Comparison of ENCODE assay signal across 8 mouse cellular contexts in genomic region chr7:74371208-74371607, GRCm38 (mm10).
A peak's percentile ranks its signal among the peaks of the same experiment; 100 is the strongest.
DNase-seq lines count a peak whose midpoint lies in the region; ATAC-seq lines count a peak whose summit lies in the region.

No protein-coding gene starts in this region.

- peak; percentile 68; the same call in 1 of the 2 replicates for ATAC-seq in hindbrain, embryonic 11.5 days (ENCODE audit: low FRiP score)
- peak; percentile 69 for ATAC-seq in CD4-positive, CD25-positive, alpha-beta regulatory T cell, adult 4 months
- ATAC-seq in heart, embryonic 14.5 days (ENCODE audit: insufficient number of reproducible peaks, insufficient read depth, low FRiP score, low read depth) = peak; percentile 60; the same call in 1 of the 2 replicates

- no peaks in the 10 kb centered on the region for H3K36me3 ChIP-seq in hindbrain, embryonic 11.5 days (ENCODE audit: control insufficient read depth, insufficient read depth, low read length)
- H3K36me3 ChIP-seq in hindbrain, embryonic 10.5 days = no peaks in the 10 kb centered on the region
- no peaks in the 10 kb centered on the region for H3K36me3 ChIP-seq in heart, embryonic 14.5 days (ENCODE audit: control insufficient read depth, insufficient read depth, low read length)

- no peaks in the 10 kb centered on the region; the same call in 1 of the 2 replicates for H3K4me1 ChIP-seq in hindbrain, embryonic 11.5 days (replicated peaks; ENCODE audit: control insufficient read depth, insufficient read depth, low read length)
- peaks cover 28% of the 10 kb centered on the region for H3K4me1 ChIP-seq in hindbrain, embryonic 10.5 days (replicated peaks)
- peaks cover 7 to 11% of the 10 kb centered on the region in 2 experiments; a peak in 3 of 4 replicates for H3K4me1 ChIP-seq in heart, embryonic 14.5 days (ENCODE audit: control insufficient read depth in 2 of 2, insufficient read depth in 2 of 2, low read length in 2 of 2)

- H3K9me3 ChIP-seq in hindbrain, embryonic 11.5 days (ENCODE audit: control insufficient read depth, low read length) = no peaks in the 10 kb centered on the region
- no peaks in the 10 kb centered on the region for H3K9me3 ChIP-seq in hindbrain, embryonic 10.5 days
- no peaks in the 10 kb centered on the region for H3K9me3 ChIP-seq in heart, embryonic 14.5 days (ENCODE audit: control insufficient read depth, low read length)

- H3K4me3 ChIP-seq in hindbrain, embryonic 11.5 days (ENCODE audit: low read depth, low read length) = no peak overlapping the region
- H3K4me3 ChIP-seq in hindbrain, embryonic 10.5 days = no peak overlapping the region
- H3K4me3 ChIP-seq in heart, embryonic 14.5 days (ENCODE audit: control insufficient read depth in 1 of 2, insufficient read depth in 1 of 2, low read depth in 1 of 2, low read length in 2 of 2) = no peak overlapping the region

- H3K27me3 ChIP-seq in hindbrain, embryonic 11.5 days (ENCODE audit: control insufficient read depth, insufficient read depth, low read length) = no peaks in the 10 kb centered on the region
- H3K27me3 ChIP-seq in hindbrain, embryonic 10.5 days (ENCODE audit: insufficient read depth, poor library complexity, severe bottlenecking) = no peaks in the 10 kb centered on the region; the same call in 1 of the 2 replicates
- H3K27me3 ChIP-seq in heart, embryonic 14.5 days (ENCODE audit: control insufficient read depth, insufficient read depth, low read length) = no peaks in the 10 kb centered on the region

- H3K4me2 ChIP-seq in hindbrain, embryonic 11.5 days (replicated peaks; ENCODE audit: low read depth, low read length) = no peak overlapping the region
- H3K4me2 ChIP-seq in heart, embryonic 14.5 days (ENCODE audit: low read length) = no peak overlapping the region

- no peak overlapping the region for H3K9ac ChIP-seq in hindbrain, embryonic 11.5 days (ENCODE audit: low read depth, low read length)
- no peak overlapping the region for H3K9ac ChIP-seq in heart, embryonic 14.5 days (ENCODE audit: low read length)

- peak; percentile 56 for DNase-seq in hindbrain, embryonic 11.5 days (ENCODE audit: low spot score)
- DNase-seq in hindbrain, embryonic 10.5 days (ENCODE audit: low spot score) = no peak
- peak; percentile 62 to 76 for DNase-seq in cerebellum, adult 18-20 months
- DNase-seq in kidney, postnatal 36 days = peak; percentile 61 to 68
- DNase-seq in naive thymus-derived CD4-positive, alpha-beta T cell, adult 2 months (ENCODE audit: low read depth) = peak; percentile 45
- DNase-seq in T-cell, adult 2 months (ENCODE audit: low spot score) = no peak

- WGBS in hindbrain, embryonic 11.5 days = 25% methylated on average over 2 of the region's 2 CpGs
- 31% methylated on average over 2 of the region's 2 CpGs for WGBS in hindbrain, embryonic 10.5 days
- WGBS in heart, embryonic 14.5 days = 21% methylated on average over 2 of the region's 2 CpGs

- no peak overlapping the region for H3K27ac ChIP-seq in hindbrain, embryonic 11.5 days (ENCODE audit: low read depth, low read length)
- no peak overlapping the region for H3K27ac ChIP-seq in hindbrain, embryonic 10.5 days
- H3K27ac ChIP-seq in heart, embryonic 14.5 days (replicated peaks in 1 of 2; ENCODE audit: control insufficient read depth in 1 of 2, insufficient read depth in 1 of 2, low read depth in 2 of 2, low read length in 2 of 2) = no peak overlapping the region

Comparison
In these comparisons a context has a peak if more than half of its experiments do, and no peak if none do; other contexts are left out.
1. DNase-seq: peak in hindbrain, embryonic 11.5 days (single experiment), cerebellum, adult 18-20 months (2 of 2), kidney, postnatal 36 days (2 of 2) and naive thymus-derived CD4-positive, alpha-beta T cell, adult 2 months (single experiment); none in hindbrain, embryonic 10.5 days (single experiment) and T-cell, adult 2 months (single experiment).
2. Peak in every context shown above with its lines, with median percentiles within 50 percentile points of each other: ATAC-seq.